8 mouse cellular contexts compared by ENCODE assay signal in genomic region chr5:64156579-64156978, GRCm38 (mm10). TPM values are rescaled to one million over a fixed set of nuclear protein-coding genes. Genes with fewer than 3 reads are reported as not detected.
A peak's percentile ranks its signal among the peaks of the same experiment; 100 is the strongest.
DNase-seq lines count a peak whose midpoint lies in the region; ATAC-seq lines count a peak whose summit lies in the region.

No protein-coding gene starts in this region.

- H3K36me3 ChIP-seq in heart, embryonic 14.5 days (ENCODE audit: control insufficient read depth, insufficient read depth, low read length), result no peaks in the 10 kb centered on the region
- no peaks in the 10 kb centered on the region for H3K36me3 ChIP-seq in liver, embryonic 15.5 days (replicated peaks)
- no peaks in the 10 kb centered on the region for H3K36me3 ChIP-seq in forebrain, embryonic 16.5 days (ENCODE audit: control insufficient read depth, insufficient read depth)
- H3K36me3 ChIP-seq in midbrain, embryonic 13.5 days, result no peaks in the 10 kb centered on the region

- intact Hi-C loops in heart, postnatal 36 days (cut with DNase I), result no loop called here
- intact Hi-C loops in left cerebral cortex, postnatal 4 days (cut with DNase I), result no loop called here

- peak overlapping the region; percentile 67 for H3K4me2 ChIP-seq in heart, embryonic 14.5 days (ENCODE audit: low read length)
- H3K4me2 ChIP-seq in liver, embryonic 15.5 days, result peak overlapping the region; percentile 60
- no peak overlapping the region for H3K4me2 ChIP-seq in forebrain, embryonic 16.5 days (ENCODE audit: low read length)
- no peak overlapping the region for H3K4me2 ChIP-seq in midbrain, embryonic 13.5 days (replicated peaks)

- H3K27me3 ChIP-seq in heart, embryonic 14.5 days (ENCODE audit: control insufficient read depth, insufficient read depth, low read length), result 0 out of 2 replicates have a peak, but pooled peaks cover 5% of the 10 kb centered on the region
- peaks cover 18% of the 10 kb centered on the region for H3K27me3 ChIP-seq in liver, embryonic 15.5 days
- H3K27me3 ChIP-seq in forebrain, embryonic 16.5 days (replicated peaks; ENCODE audit: control insufficient read depth, insufficient read depth, low read length), result peaks cover 4% of the 10 kb centered on the region
- H3K27me3 ChIP-seq in midbrain, embryonic 13.5 days, result peaks cover 42% of the 10 kb centered on the region

- peaks cover 24 to 26% of the 10 kb centered on the region in 2 experiments for H3K4me1 ChIP-seq in heart, embryonic 14.5 days (ENCODE audit: control insufficient read depth in 2 of 2, insufficient read depth in 2 of 2, low read length in 2 of 2)
- no peaks in the 10 kb centered on the region; the same call in 1 of the 2 replicates for H3K4me1 ChIP-seq in brown adipose tissue, adult 24 weeks (ENCODE audit: control insufficient read depth, insufficient read depth, insufficient read length, low read length)
- H3K4me1 ChIP-seq in liver, embryonic 15.5 days (replicated peaks), result peaks cover 50% of the 10 kb centered on the region
- peaks cover 13% of the 10 kb centered on the region for H3K4me1 ChIP-seq in forebrain, embryonic 16.5 days (replicated peaks; ENCODE audit: control insufficient read depth, insufficient read depth, low read length)
- H3K4me1 ChIP-seq in midbrain, embryonic 13.5 days (replicated peaks), result peaks cover 15% of the 10 kb centered on the region

- peak overlapping the region; percentile 15 to 26; a peak in 3 of 4 replicates for H3K4me3 ChIP-seq in heart, embryonic 14.5 days (ENCODE audit: control insufficient read depth in 1 of 2, insufficient read depth in 1 of 2, low read depth in 1 of 2, low read length in 2 of 2)
- H3K4me3 ChIP-seq in brown adipose tissue, adult 24 weeks (ENCODE audit: insufficient read depth, low read depth, low read length), result 0 out of 2 replicates have a peak overlapping the region, but pooled peaks have one; percentile 8
- H3K4me3 ChIP-seq in liver, embryonic 15.5 days (replicated peaks), result peak overlapping the region; percentile 28
- H3K4me3 ChIP-seq in forebrain, embryonic 16.5 days (replicated peaks; ENCODE audit: low read length), result no peak overlapping the region
- H3K4me3 ChIP-seq in midbrain, embryonic 13.5 days (replicated peaks), result no peak overlapping the region

- 20% methylated on average over 4 of the region's 4 CpGs for WGBS in heart, embryonic 14.5 days
- WGBS in liver, embryonic 15.5 days (ENCODE audit: insufficient replicate concordance), result 28% methylated on average over 4 of the region's 4 CpGs
- WGBS in forebrain, embryonic 16.5 days, result 56% methylated on average over 4 of the region's 4 CpGs
- WGBS in midbrain, embryonic 13.5 days, result 61% methylated on average over 4 of the region's 4 CpGs

- no peaks in the 10 kb centered on the region for H3K9me3 ChIP-seq in heart, embryonic 14.5 days (ENCODE audit: control insufficient read depth, low read length)
- H3K9me3 ChIP-seq in liver, embryonic 15.5 days (replicated peaks), result no peaks in the 10 kb centered on the region
- no peaks in the 10 kb centered on the region for H3K9me3 ChIP-seq in forebrain, embryonic 16.5 days (ENCODE audit: control insufficient read depth, low read length)
- H3K9me3 ChIP-seq in midbrain, embryonic 13.5 days, result no peaks in the 10 kb centered on the region

- H3K27ac ChIP-seq in heart, embryonic 14.5 days (replicated peaks in 1 of 2; ENCODE audit: control insufficient read depth in 1 of 2, insufficient read depth in 1 of 2, low read depth in 2 of 2, low read length in 2 of 2), result peak overlapping the region; percentile 81 to 83
- peak overlapping the region; percentile 35 for H3K27ac ChIP-seq in brown adipose tissue, adult 24 weeks (replicated peaks; ENCODE audit: low read depth, low read length)
- H3K27ac ChIP-seq in liver, embryonic 15.5 days (replicated peaks), result peak overlapping the region; percentile 38
- H3K27ac ChIP-seq in forebrain, embryonic 16.5 days (ENCODE audit: low read length), result no peak overlapping the region
- no peak overlapping the region for H3K27ac ChIP-seq in midbrain, embryonic 13.5 days

- peak overlapping the region; percentile 67 for H3K9ac ChIP-seq in heart, embryonic 14.5 days (ENCODE audit: low read length)
- H3K9ac ChIP-seq in liver, embryonic 15.5 days, result peak overlapping the region; percentile 39
- no peak overlapping the region for H3K9ac ChIP-seq in forebrain, embryonic 16.5 days (replicated peaks; ENCODE audit: low read depth, low read length)
- no peak overlapping the region for H3K9ac ChIP-seq in midbrain, embryonic 13.5 days (replicated peaks)

- no peak for DNase-seq in heart, postnatal 36 days
- DNase-seq in kidney, adult 11 months, result peak; percentile 41
- DNase-seq in left cerebral cortex, postnatal 4 days, result no peak

- no peak for ATAC-seq in heart, embryonic 14.5 days (ENCODE audit: insufficient number of reproducible peaks, insufficient read depth, low FRiP score, low read depth)
- ATAC-seq in liver, embryonic 15.5 days (ENCODE audit: insufficient read depth), result no peak
- no peak for ATAC-seq in forebrain, embryonic 16.5 days
- ATAC-seq in midbrain, embryonic 13.5 days, result no peak

RNA-seq across cellular contexts. Expression of gene Tbc1d1, which starts 0.5 kb away (rescaled TPM):
- 31.1 and 33.4 TPM in 2 replicates for polyA plus RNA-seq in heart, embryonic 14.5 days (2014; fragmentation: Nextera tagmentation; extraction: Ambion mirVana)
- total RNA-seq in heart, postnatal 36 days (2021), result 10 to 100 TPM; 15.3 to 18.5 TPM
- polyA plus RNA-seq in brown adipose tissue, adult 24 weeks (2012; ENCODE audit: insufficient read depth, insufficient read length, missing spikeins), result 5.6 and 7.8 TPM in 2 replicates
- 5.7 and 6.3 TPM in 2 replicates for polyA plus RNA-seq in liver, embryonic 15.5 days (2015; fragmentation: Nextera tagmentation; extraction: Ambion mirVana)
- 10 to 100 TPM; 12.9 to 14.3 TPM for total RNA-seq in left cerebral cortex, postnatal 4 days (2021)
- polyA plus RNA-seq in forebrain, embryonic 16.5 days (2015; fragmentation: Nextera tagmentation; extraction: Ambion mirVana), result 11.5 and 11.6 TPM in 2 replicates
- polyA plus RNA-seq in midbrain, embryonic 13.5 days (2015; fragmentation: Nextera tagmentation; extraction: Ambion mirVana), result 10.6 and 11.7 TPM in 2 replicates

Comparison
In these comparisons a context has a peak if more than half of its experiments do, and no peak if none do; other contexts are left out.
1. H3K27ac ChIP-seq: peak in heart, embryonic 14.5 days (2 of 2), brown adipose tissue, adult 24 weeks (single experiment) and liver, embryonic 15.5 days (single experiment); none in forebrain, embryonic 16.5 days (single experiment) and midbrain, embryonic 13.5 days (single experiment).
2. H3K4me2 ChIP-seq: peak in heart, embryonic 14.5 days (single experiment) and liver, embryonic 15.5 days (single experiment); none in forebrain, embryonic 16.5 days (single experiment) and midbrain, embryonic 13.5 days (single experiment).
3. H3K4me3 ChIP-seq: peak in heart, embryonic 14.5 days (2 of 2), brown adipose tissue, adult 24 weeks (single experiment) and liver, embryonic 15.5 days (single experiment); none in forebrain, embryonic 16.5 days (single experiment) and midbrain, embryonic 13.5 days (single experiment).
4. H3K9ac ChIP-seq: peak in heart, embryonic 14.5 days (single experiment) and liver, embryonic 15.5 days (single experiment); none in forebrain, embryonic 16.5 days (single experiment) and midbrain, embryonic 13.5 days (single experiment).